Mouse (Mus musculus) activated CD4-positive, CD25-positive, alpha-beta regulatory T cell, adult 4 months (primary cell): ENCODE data around the gene Gdf5. TPM values are rescaled to one million over a fixed set of nuclear protein-coding genes. Genes with fewer than 3 reads are reported as not detected.
"Not testable (repeated sequence)": the region's sequence is repeated elsewhere in the genome, so short reads cannot be mapped to it uniquely, and the experiment has no call there.

Experiments used
- ATAC-seq: one replicate; pipeline ENCODE4 v1.8.0; 2017
- polyA plus RNA-seq, 2 experiments: library from polyadenylated mRNA; unstranded; fragments of 100-300 nt; shearing (Covaris generic); gene quantifications; one replicate each; pipeline ENCODE4 v1.2.1; 2017

Gene Gdf5
- polyA plus RNA-seq, 2 experiments from 2014 or later = not detected

- ATAC-seq = no peak
Observed at GRCm38 (mm10) chr2:155940681-155941080, 4.5 kb downstream of the Gdf5 start, which contains the start of gene Gm15557. TSS of gene Gm15557 (plus strand) at chr2:155940728.

GRCm38 (mm10) chr2:155939897-155940529 is 5.2 kb downstream of the Gdf5 start:
- no peak for ATAC-seq

DNA sequence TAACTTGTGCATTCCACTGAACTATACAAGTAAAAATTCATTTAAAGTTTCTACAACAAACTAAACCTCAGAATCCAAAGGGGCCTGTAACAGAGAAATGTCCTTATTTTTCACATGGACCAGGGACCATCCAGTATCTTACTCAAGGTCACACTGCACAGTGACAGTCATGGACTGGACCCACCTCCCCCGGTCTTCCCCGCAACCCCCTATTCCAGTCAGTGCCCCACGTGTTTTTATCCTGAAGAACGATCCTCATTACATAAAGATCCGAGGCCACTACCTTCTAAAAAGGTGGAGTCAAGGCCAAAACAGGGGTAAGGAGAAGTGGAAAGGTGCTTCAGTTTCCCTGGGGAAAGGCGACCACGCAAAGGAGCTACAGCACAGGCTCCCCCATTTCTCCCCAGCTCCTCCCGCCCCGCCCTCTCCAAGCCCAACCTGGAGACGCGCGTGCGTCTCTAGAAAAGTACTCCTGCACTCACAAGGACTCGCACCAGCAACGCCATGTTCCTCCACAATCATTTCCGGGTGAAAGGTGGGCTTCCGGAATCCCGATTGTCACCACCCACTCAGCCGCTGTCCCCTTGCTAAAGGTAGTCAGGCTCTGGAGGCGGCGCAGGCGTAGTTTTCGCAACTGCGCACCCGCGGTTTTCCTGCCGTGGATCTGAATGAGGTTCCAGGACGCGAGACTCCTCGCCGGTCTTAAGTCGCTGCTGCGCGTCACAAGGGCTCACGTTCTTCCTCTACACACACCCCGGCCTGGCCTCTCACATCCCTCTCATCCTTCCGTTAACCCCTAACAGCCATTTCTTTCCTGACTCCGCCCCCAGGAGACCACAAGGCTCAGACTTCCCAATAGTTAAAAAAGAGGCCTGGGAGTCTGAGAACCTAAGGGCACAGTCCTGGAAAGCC is 15.4 kb downstream of the Gdf5 start, which contains the start of gene Uqcc1:
Gene Uqcc1 (minus strand): TSS at position 780 of the 912 bp plus-strand sequence.
- ATAC-seq = peak; percentile 93

- ATAC-seq = no peak
Observed at GRCm38 (mm10) chr2:155928711-155929345, 16.3 kb downstream of the Gdf5 start.

DNA sequence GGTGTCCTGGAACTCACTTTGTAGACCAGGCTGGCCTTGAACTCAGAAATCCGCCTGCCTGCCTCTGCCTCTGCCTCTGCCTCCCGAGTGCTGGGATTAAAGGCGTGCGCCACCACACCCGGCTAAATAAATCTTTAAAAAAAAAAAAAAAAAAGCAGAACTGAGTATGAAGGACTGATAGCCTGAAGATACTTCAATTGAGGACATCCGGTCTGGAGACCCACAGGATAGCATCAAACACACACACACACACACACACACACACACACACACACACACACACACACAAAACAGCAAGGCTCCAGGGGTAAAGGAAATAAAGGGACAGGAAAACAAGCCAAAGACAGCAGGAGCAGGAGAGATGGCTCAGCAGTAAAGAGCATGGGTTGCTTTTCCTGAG is 20.0 kb downstream of the Gdf5 start:
- ATAC-seq = not testable (repeated sequence)

- ATAC-seq = no peak
Observed at GRCm38 (mm10) chr2:155923143-155923542, 22.0 kb downstream of the Gdf5 start.

GRCm38 (mm10) chr2:155914684-155915083 is 30.5 kb downstream of the Gdf5 start:
- no peak for ATAC-seq

- ATAC-seq = no peak
Observed at GRCm38 (mm10) chr2:155903632-155904008, 41.5 kb downstream of the Gdf5 start.

- ATAC-seq = no peak
Observed at GRCm38 (mm10) chr2:155902989-155903631, 42.1 kb downstream of the Gdf5 start.

DNA sequence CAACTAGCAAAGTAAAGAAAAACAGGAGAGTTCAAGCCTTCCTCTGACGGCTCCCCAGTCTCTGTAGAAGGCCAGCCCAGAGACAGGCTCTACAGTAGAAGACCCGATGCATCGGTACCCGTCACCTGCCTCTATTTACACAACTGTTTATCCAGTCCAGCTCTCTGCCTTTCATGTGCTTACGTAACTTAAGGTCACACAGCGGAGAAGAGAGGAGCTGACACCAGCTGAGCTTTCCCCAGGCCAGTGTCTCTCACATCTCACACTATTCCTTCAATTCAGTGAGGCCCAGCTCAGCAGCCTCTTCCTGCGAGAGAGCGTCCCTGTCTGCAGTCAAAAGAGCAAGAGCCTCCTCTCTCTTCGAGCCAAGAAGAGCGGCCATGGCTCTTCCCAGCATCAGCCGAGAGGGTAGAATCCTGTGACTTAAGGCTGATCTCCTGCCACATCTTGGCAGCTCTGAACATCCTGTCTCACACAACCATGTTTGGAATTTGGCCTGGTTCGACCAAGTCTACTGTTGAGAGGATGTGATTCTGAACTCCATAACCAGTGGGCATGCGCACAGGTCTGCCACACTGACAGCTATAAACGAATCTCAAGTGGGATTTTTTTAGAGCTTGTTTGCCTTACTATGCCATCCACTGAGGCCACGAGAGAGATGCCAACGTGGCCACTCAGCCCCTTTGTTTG is 50.0 kb downstream of the Gdf5 start:
- ATAC-seq = no peak

DNA sequence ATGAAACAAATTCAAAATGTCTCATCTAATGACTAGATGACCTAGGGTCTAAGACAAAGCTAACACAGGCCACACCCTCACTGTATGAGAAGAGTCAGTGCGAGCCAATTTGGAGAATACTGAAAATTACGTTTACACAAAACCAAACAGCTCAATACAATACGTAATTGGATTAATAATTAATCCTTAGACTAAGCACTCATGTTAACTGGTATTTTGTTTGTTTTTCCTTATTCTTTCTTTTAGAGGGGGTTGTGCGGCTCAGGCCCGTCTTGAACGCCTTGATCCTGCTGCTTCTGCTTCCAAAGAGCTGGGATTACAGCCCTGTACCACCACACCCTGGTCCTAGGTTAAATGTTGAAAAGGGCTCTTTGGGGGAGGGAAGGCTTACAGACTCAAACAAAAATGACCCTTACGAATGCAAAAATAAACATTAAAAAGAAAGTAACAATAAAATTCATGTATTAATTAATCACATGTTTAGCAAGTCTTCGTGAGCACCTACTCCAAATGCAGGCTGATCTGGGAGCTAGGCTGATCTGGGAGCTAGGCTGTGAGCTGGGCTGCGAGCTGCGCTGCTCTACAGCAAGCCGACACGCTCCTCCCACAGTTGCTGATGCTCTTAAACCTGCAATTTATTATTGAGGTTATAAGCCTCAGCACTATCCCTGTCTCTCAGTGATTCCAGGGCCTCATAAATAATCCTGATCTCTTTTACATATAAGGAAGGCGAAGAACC is 50.7 kb downstream of the Gdf5 start:
- ATAC-seq = no peak

Other genes starting within 250 kb of the Gdf5 start
- gene Edem2, start 215.9 kb downstream of the Gdf5 start, polyA plus RNA-seq = 10 to 100 TPM; 39.9 to 45.0 TPM
- gene Gm17581, start 209.5 kb downstream of the Gdf5 start, polyA plus RNA-seq = not detected
- gene Procr, start 194.2 kb downstream of the Gdf5 start, polyA plus RNA-seq = not detected
- gene Mmp24, start 170.0 kb downstream of the Gdf5 start, polyA plus RNA-seq = under 1 TPM in 1 of 2 experiments, not detected in 1; 0.11 TPM
- gene BC029722, start 125.9 kb downstream of the Gdf5 start, polyA plus RNA-seq = 10 to 100 TPM; 14.5 to 18.7 TPM
- 10 to 100 TPM; 73.4 to 81.2 TPM for gene Eif6, start 118.4 kb downstream of the Gdf5 start, polyA plus RNA-seq
- not detected for gene Fam83c, start 110.5 kb downstream of the Gdf5 start, polyA plus RNA-seq
- gene Uqcc1, start 15.1 kb downstream of the Gdf5 start, polyA plus RNA-seq = 10 to 100 TPM; 23.1 to 34.2 TPM
- not detected for gene Gm15557, start 4.6 kb downstream of the Gdf5 start, polyA plus RNA-seq
- gene Cep250, start 11.1 kb upstream of the Gdf5 start, polyA plus RNA-seq = 10 to 100 TPM; 44.8 to 51.3 TPM
- 1 to 10 TPM; 1.6 TPM for gene 6430550D23Rik, start 62.6 kb upstream of the Gdf5 start, polyA plus RNA-seq
- gene Ergic3, start 62.7 kb upstream of the Gdf5 start, polyA plus RNA-seq = 100 to 1,000 TPM; 113 to 142 TPM
- gene Fer1l4, start 107.6 kb upstream of the Gdf5 start, polyA plus RNA-seq = not detected
- gene Spag4, start 119.8 kb upstream of the Gdf5 start, polyA plus RNA-seq = not detected
- 10 to 100 TPM; 46.1 to 54.1 TPM for gene Cpne1, start 166.6 kb upstream of the Gdf5 start, polyA plus RNA-seq
- 10 to 100 TPM; 16.2 to 18.7 TPM for gene Rbm12, start 166.6 kb upstream of the Gdf5 start, polyA plus RNA-seq
- gene Gm28036, start 181.7 kb upstream of the Gdf5 start, polyA plus RNA-seq = 1 to 10 TPM; 6.0 to 8.8 TPM
- 100 to 1,000 TPM; 150 to 165 TPM for gene Romo1, start 198.7 kb upstream of the Gdf5 start, polyA plus RNA-seq
- gene Nfs1, start 198.8 kb upstream of the Gdf5 start, polyA plus RNA-seq = 10 to 100 TPM; 40.6 to 45.9 TPM
- gene Rbm39, start 234.9 kb upstream of the Gdf5 start, polyA plus RNA-seq = 100 to 1,000 TPM; 578 to 629 TPM